Mouse (Mus musculus) embryonic facial prominence, embryonic 15.5 days (tissue): ENCODE measurements around the gene Cyb561a3. TPM values are rescaled to one million over a fixed set of nuclear protein-coding genes. Genes with fewer than 3 reads are reported as not detected.
A peak's percentile ranks its signal among the peaks of the same experiment; 100 is the strongest.
"Not testable (repeated sequence)": the region's sequence is repeated elsewhere in the genome, so short reads cannot be mapped to it uniquely, and the experiment has no call there.

ENCODE experiments used
- ATAC-seq: fragments of 200-750 bp; cut with Nextera tagmentation; 2 replicates; pipeline ENCODE4 v1.8.0; 2017; ENCODE audit warnings: low read depth, moderate TSS enrichment; ENCODE audit not compliant: insufficient number of reproducible peaks, low FRiP score, low TSS enrichment
- H3K27ac ChIP-seq: fragments of 300-500 bp; sonication (generic); replicated peaks from 2 replicates; pipeline ENCODE4 v1.5.1; 2015; ENCODE audit warnings: mild to moderate bottlenecking, inconsistent platforms
- H3K27me3 ChIP-seq: fragments of 300-500 bp; sonication (generic); 2 replicates; pipeline ENCODE4 v1.6.1; 2015; ENCODE audit warnings: inconsistent platforms
- H3K36me3 ChIP-seq: fragments of 300-500 bp; sonication (generic); 2 replicates; pipeline ENCODE4 v1.6.1; 2015; ENCODE audit warnings: mild to moderate bottlenecking, inconsistent platforms
- H3K4me1 ChIP-seq: fragments of 300-500 bp; sonication (generic); 2 replicates; pipeline ENCODE4 v1.6.1; 2015; ENCODE audit warnings: inconsistent platforms
- H3K4me2 ChIP-seq: fragments of 300-500 bp; sonication (generic); replicated peaks from 2 replicates; pipeline ENCODE4 v1.6.1; 2015; ENCODE audit warnings: mild to moderate bottlenecking, inconsistent platforms
- H3K4me3 ChIP-seq: fragments of 300-500 bp; sonication (generic); replicated peaks from 2 replicates; pipeline ENCODE4 v1.5.1; 2015; ENCODE audit warnings: mild to moderate bottlenecking, inconsistent platforms
- H3K9ac ChIP-seq: fragments of 300-500 bp; sonication (generic); 2 replicates; pipeline ENCODE4 v1.6.1; 2015; ENCODE audit warnings: inconsistent platforms
- H3K9me3 ChIP-seq: fragments of 300-500 bp; sonication (generic); replicated peaks from 2 replicates; pipeline ENCODE4 v1.6.1; 2016; ENCODE audit warnings: inconsistent platforms
- WGBS: fragments of 180-500 bp; shearing (Covaris S2); methylation state at CpG from one replicate; pipeline ENCODE4 v1.1.7; 2015; 5-methylcytosine and 5-hydroxymethylcytosine counted together
- polyA plus RNA-seq: library from polyadenylated mRNA; unstranded; fragments of >200 nt; fragmentation: Nextera tagmentation; extraction: Ambion mirVana; gene quantifications from 2 replicates; pipeline ENCODE4 v1.2.1, GENCODE M21; 2015

Gene Cyb561a3
- polyA plus RNA-seq, result 24.5 and 25.8 TPM in 2 replicates

- peak; percentile 94 for ATAC-seq
- under 1% methylated on average over 44 of the region's 44 CpGs for WGBS
- H3K9me3 ChIP-seq, result no peaks in the 10 kb centered on the region
- peak within 1 kb of the TSS; percentile 90 for H3K27ac ChIP-seq
- H3K27me3 ChIP-seq, result no peaks in the 10 kb centered on the region
- H3K36me3 ChIP-seq, result peaks cover 28% of the 10 kb centered on the region
- peak within 1 kb of the TSS; percentile 66 for H3K4me2 ChIP-seq
- H3K9ac ChIP-seq, result peak within 1 kb of the TSS; percentile 64
- H3K4me1 ChIP-seq, result peaks cover 17% of the 10 kb centered on the region
- peak within 1 kb of the TSS; percentile 75 for H3K4me3 ChIP-seq
Measured at GRCm38 (mm10) chr19:10576690-10577561, at the start of gene Cyb561a3, which contains the start of gene Tmem138. Gene Cyb561a3, plus strand, starts transcription at chr19:10577172. Gene Tmem138, minus strand, starts transcription at chr19:10577362.

GRCm38 (mm10) chr19:10530082-10530481 lies 46.9 kb upstream of the Cyb561a3 start:
- no peak overlapping the region for H3K4me2 ChIP-seq
- no peak overlapping the region for H3K27ac ChIP-seq
- no peaks in the 10 kb centered on the region for H3K9me3 ChIP-seq
- 95% methylated on average over 1 of the region's 1 CpGs for WGBS
- peaks cover 10% of the 10 kb centered on the region for H3K4me1 ChIP-seq
- no peak overlapping the region for H3K9ac ChIP-seq
- H3K27me3 ChIP-seq, result no peaks in the 10 kb centered on the region
- ATAC-seq, result no peak
- no peak overlapping the region for H3K4me3 ChIP-seq
- H3K36me3 ChIP-seq, result peaks cover 55% of the 10 kb centered on the region

GRCm38 (mm10) chr19:10539454-10539853 lies 37.5 kb upstream of the Cyb561a3 start:
- peaks cover 82% of the 10 kb centered on the region for H3K36me3 ChIP-seq
- no peak for ATAC-seq

GRCm38 (mm10) chr19:10555624-10556510 lies 21.1 kb upstream of the Cyb561a3 start, which contains the start of gene Tmem216:
Gene Tmem216, minus strand, starts transcription at chr19:10556238.
- Histone ChIP-seq H3K27ac (peak within 1 kb of the TSS; percentile 74), H3K9me3 (no peaks in the 10 kb centered on the region), H3K36me3 (peaks cover 8% of the 10 kb centered on the region), H3K9ac (peak within 1 kb of the TSS; percentile 59), H3K4me1 (peaks cover 17% of the 10 kb centered on the region), H3K4me3 (peak within 1 kb of the TSS; percentile 69), H3K4me2 (peak within 1 kb of the TSS; percentile 69), H3K27me3 (no peaks in the 10 kb centered on the region)
- peak; percentile 97 for ATAC-seq
- WGBS, result under 1% methylated on average over 43 of the region's 43 CpGs

More at GRCm38 (mm10) chr19:10539454-10539853, 37.5 kb upstream of the Cyb561a3 start:
- Histone ChIP-seq H3K4me3 (no peak overlapping the region), H3K9ac (no peak overlapping the region), H3K4me1 (no peaks in the 10 kb centered on the region), H3K4me2 (no peak overlapping the region), H3K9me3 (no peaks in the 10 kb centered on the region), H3K27ac (no peak overlapping the region), H3K27me3 (no peaks in the 10 kb centered on the region)
- 91% methylated on average over 5 of the region's 5 CpGs for WGBS

- no peaks in the 10 kb centered on the region for H3K36me3 ChIP-seq
- no peak overlapping the region for H3K4me3 ChIP-seq
- H3K9ac ChIP-seq, result no peak overlapping the region
- peaks cover 17% of the 10 kb centered on the region for H3K4me1 ChIP-seq
- H3K27me3 ChIP-seq, result no peaks in the 10 kb centered on the region
- ATAC-seq, result no peak
- no peak overlapping the region for H3K4me2 ChIP-seq
- H3K27ac ChIP-seq, result no peak overlapping the region
- no peaks in the 10 kb centered on the region for H3K9me3 ChIP-seq
- 64% methylated on average over 2 of the region's 2 CpGs for WGBS
Measured at GRCm38 (mm10) chr19:10557001-10557400, 20.0 kb upstream of the Cyb561a3 start.

- WGBS, result 68% methylated on average over 2 of the region's 2 CpGs
Measured at GRCm38 (mm10) chr19:10557430-10557829, 19.5 kb upstream of the Cyb561a3 start.

GRCm38 (mm10) chr19:10557837-10558375 lies 19.1 kb upstream of the Cyb561a3 start:
- H3K4me3 ChIP-seq, H3K9ac ChIP-seq, H3K27ac ChIP-seq, H3K27me3 ChIP-seq, H3K36me3 ChIP-seq, H3K4me2 ChIP-seq, ATAC-seq, H3K9me3 ChIP-seq: not testable (repeated sequence)
- WGBS, result 72% methylated on average over 4 of the region's 4 CpGs
- H3K4me1 ChIP-seq, result peaks cover 17% of the 10 kb centered on the region

More at GRCm38 (mm10) chr19:10557430-10557829, 19.5 kb upstream of the Cyb561a3 start:
- H3K9me3 ChIP-seq, result no peaks in the 10 kb centered on the region
- H3K36me3 ChIP-seq, result no peaks in the 10 kb centered on the region
- no peak overlapping the region for H3K4me3 ChIP-seq
- no peaks in the 10 kb centered on the region for H3K27me3 ChIP-seq
- ATAC-seq, result no peak
- peaks cover 17% of the 10 kb centered on the region for H3K4me1 ChIP-seq
- H3K27ac ChIP-seq, result no peak overlapping the region
- H3K9ac ChIP-seq, result no peak overlapping the region
- H3K4me2 ChIP-seq, result no peak overlapping the region

GRCm38 (mm10) chr19:10560108-10560507 lies 16.9 kb upstream of the Cyb561a3 start:
- 42% methylated on average over 5 of the region's 5 CpGs for WGBS
- no peaks in the 10 kb centered on the region for H3K27me3 ChIP-seq
- H3K4me2 ChIP-seq, result no peak overlapping the region
- H3K4me1 ChIP-seq, result peaks cover 9% of the 10 kb centered on the region
- ATAC-seq, result no peak
- no peaks in the 10 kb centered on the region for H3K9me3 ChIP-seq
- H3K36me3 ChIP-seq, result no peaks in the 10 kb centered on the region
- no peak overlapping the region for H3K4me3 ChIP-seq
- no peak overlapping the region for H3K9ac ChIP-seq
- no peak overlapping the region for H3K27ac ChIP-seq

- Histone ChIP-seq H3K36me3 (no peaks in the 10 kb centered on the region), H3K4me3 (no peak overlapping the region), H3K27me3 (no peaks in the 10 kb centered on the region), H3K4me1 (no peaks in the 10 kb centered on the region), H3K4me2 (no peak overlapping the region), H3K27ac (no peak overlapping the region), H3K9me3 (no peaks in the 10 kb centered on the region), H3K9ac (no peak overlapping the region)
- ATAC-seq, result no peak
- WGBS, result 45% methylated on average over 6 of the region's 6 CpGs
Measured at GRCm38 (mm10) chr19:10561558-10562314, 15.2 kb upstream of the Cyb561a3 start.

- H3K4me3 ChIP-seq, result no peak overlapping the region
- H3K4me1 ChIP-seq, result no peaks in the 10 kb centered on the region
- H3K36me3 ChIP-seq, result no peaks in the 10 kb centered on the region
- no peak overlapping the region for H3K4me2 ChIP-seq
- H3K9me3 ChIP-seq, result no peaks in the 10 kb centered on the region
- ATAC-seq, result no peak
- H3K27ac ChIP-seq, result no peak overlapping the region
- no peak overlapping the region for H3K9ac ChIP-seq
- no peaks in the 10 kb centered on the region for H3K27me3 ChIP-seq
- 37% methylated on average over 5 of the region's 5 CpGs for WGBS
Measured at GRCm38 (mm10) chr19:10562351-10562750, 14.6 kb upstream of the Cyb561a3 start.
